Mouse (Mus musculus) E14TG2a.4 (cell line): ENCODE data around the gene Gm17535.
"Not testable (repeated sequence)": the region's sequence is repeated elsewhere in the genome, so short reads cannot be mapped to it uniquely, and the experiment has no call there.

Source experiments
- H3K27me3 ChIP-seq: 2 replicates; pipeline ENCODE4 v1.6.1; 2014; ENCODE audit warnings: low read length, control low read depth; ENCODE audit not compliant: insufficient read depth
- H3K36me3 ChIP-seq: 2 replicates; pipeline ENCODE4 v1.6.1; 2014; ENCODE audit warnings: low read length, control low read depth; ENCODE audit not compliant: insufficient read depth
- H3K4me1 ChIP-seq: replicated peaks from 2 replicates; pipeline ENCODE4 v1.6.1; 2014; ENCODE audit warnings: low read depth, low read length, control low read depth
- H3K4me3 ChIP-seq: replicated peaks from 2 replicates; pipeline ENCODE4 v1.5.1; 2014; ENCODE audit warnings: mild to moderate bottlenecking, low read length
- H3K9me3 ChIP-seq: 2 replicates; pipeline ENCODE4 v1.6.1; 2014; ENCODE audit warnings: low read length, control low read depth

Gm17535 gene

DNA sequence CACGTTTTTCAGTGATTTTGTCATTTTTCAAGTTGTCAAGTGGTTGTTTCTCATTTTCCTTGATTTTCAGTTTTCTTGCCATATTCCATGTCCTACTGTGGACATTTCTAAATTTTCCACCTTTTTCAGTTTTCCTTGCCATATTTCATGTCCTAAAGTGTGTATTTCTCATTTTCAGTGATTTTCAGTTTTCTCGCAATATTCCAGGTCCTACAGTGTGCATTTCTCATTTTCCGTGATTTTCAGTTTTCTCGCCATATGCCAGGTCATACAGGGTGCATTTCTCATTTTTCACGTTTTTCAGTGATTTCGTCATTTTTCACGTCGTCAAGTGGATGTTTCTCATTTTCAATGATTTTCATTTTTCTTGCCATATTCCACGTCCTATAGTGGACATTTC is 15.5 kb upstream of the Gm17535 start:
- H3K9me3 ChIP-seq, H3K4me3 ChIP-seq, H3K36me3 ChIP-seq, H3K27me3 ChIP-seq, H3K4me1 ChIP-seq: not testable (repeated sequence)

- not testable (repeated sequence) for H3K27me3 ChIP-seq, H3K4me1 ChIP-seq, H3K9me3 ChIP-seq, H3K36me3 ChIP-seq, H3K4me3 ChIP-seq
These were observed 14.3 kb upstream of the Gm17535 start for GRCm38 (mm10) chr9:3019835-3020727.

GRCm38 (mm10) chr9:3022316-3023008 is 11.9 kb upstream of the Gm17535 start:
- H3K4me1 ChIP-seq, H3K4me3 ChIP-seq, H3K9me3 ChIP-seq, H3K36me3 ChIP-seq, H3K27me3 ChIP-seq: not testable (repeated sequence)

DNA sequence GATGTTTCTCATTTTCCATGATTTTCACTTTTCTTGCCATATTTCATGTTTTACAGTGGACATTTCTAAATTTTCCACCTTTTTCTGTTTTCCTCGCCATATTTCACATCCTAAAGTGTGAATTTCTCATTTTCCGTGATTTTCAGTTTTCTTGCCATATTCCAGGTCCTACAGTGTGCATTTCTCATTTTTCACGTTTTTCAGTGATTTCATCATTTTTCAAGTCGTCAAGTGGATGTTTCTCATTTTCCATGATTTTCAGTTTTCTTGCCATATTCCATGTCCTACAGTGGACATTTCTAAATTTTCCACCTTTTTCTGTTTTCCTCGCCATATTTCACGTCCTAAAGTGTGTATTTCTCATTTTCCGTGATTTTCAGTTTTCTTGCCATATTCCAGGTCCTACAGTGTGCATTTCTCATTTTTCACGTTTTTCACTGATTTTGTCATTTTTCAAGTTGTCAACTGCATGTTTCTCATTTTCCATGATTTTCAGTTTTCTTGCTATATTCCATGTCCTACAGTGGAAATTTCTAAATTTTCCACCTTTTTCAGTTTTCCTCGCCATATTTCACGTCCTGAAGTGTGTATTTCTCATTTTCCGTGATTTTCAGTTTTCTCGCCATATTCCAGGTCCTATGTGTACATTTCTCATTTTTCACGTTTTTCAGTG is 11.0 kb upstream of the Gm17535 start, which contains the start of gene Gm10718:
Gene Gm10718 (plus strand): TSS at position 236 of the 673 bp plus-strand sequence.
- H3K36me3 ChIP-seq, H3K4me1 ChIP-seq, H3K9me3 ChIP-seq, H3K4me3 ChIP-seq, H3K27me3 ChIP-seq: not testable (repeated sequence)

DNA sequence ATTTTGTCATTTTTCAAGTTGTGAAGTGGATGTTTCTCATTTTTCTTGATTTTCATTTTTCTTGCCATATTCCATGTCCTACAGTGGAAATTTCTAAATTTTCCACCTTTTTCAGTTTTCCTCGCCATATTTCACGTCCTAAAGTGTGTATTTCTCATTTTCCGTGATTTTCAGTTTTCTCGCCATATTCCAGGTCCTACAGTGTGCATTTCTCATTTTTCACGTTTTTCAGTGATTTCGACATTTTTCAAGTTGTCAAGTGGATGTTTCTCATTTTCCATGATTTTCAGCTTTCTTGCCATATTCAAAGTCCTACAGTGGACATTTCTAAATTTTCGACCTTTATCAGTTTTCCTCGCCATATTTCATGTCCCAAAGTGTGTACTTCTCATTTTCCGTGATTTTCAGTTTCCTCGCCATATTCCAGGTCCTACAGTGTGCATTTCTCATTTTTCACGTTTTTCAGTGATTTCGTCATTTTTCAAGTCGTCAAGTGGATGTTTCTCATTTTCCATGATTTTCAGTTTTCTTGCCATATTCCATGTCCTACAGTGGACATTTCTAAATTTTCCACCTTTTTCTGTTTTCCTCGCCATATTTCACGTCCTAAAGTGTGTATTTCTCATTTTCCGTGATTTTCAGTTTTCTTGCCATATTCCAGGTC is 10.3 kb upstream of the Gm17535 start:
- H3K9me3 ChIP-seq, H3K4me3 ChIP-seq, H3K27me3 ChIP-seq, H3K4me1 ChIP-seq, H3K36me3 ChIP-seq: not testable (repeated sequence)

- H3K27me3 ChIP-seq, H3K4me1 ChIP-seq, H3K4me3 ChIP-seq, H3K36me3 ChIP-seq, H3K9me3 ChIP-seq: not testable (repeated sequence)
These were observed 9.4 kb upstream of the Gm17535 start, which contains the start of gene Gm10717 for GRCm38 (mm10) chr9:3024912-3025467. TSS of gene Gm10717 (plus strand) at chr9:3025417.

- H3K36me3 ChIP-seq, H3K27me3 ChIP-seq, H3K4me3 ChIP-seq, H3K9me3 ChIP-seq, H3K4me1 ChIP-seq: not testable (repeated sequence)
These were observed 8.7 kb upstream of the Gm17535 start for GRCm38 (mm10) chr9:3025653-3026052.

DNA sequence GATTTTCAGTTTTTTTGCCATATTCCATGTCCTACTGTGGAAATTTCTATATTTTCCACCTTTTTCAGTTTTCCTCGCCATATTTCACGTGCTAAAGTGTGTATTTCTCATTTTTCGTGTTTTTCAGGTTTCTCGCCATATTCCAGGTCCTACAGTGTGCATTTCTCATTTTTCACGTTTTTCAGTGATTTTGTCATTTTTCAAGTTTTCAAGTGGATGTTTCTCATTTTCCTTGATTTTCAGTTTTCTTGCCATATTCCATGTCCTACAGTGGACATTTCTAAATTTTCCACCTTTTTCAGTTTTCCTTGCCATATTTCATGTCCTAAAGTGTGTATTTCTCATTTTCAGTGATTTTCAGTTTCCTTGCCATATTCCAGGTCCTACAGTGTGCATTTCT is 8.3 kb upstream of the Gm17535 start:
- H3K4me3 ChIP-seq, H3K4me1 ChIP-seq, H3K9me3 ChIP-seq, H3K27me3 ChIP-seq, H3K36me3 ChIP-seq: not testable (repeated sequence)

GRCm38 (mm10) chr9:3026741-3027140 is 7.7 kb upstream of the Gm17535 start:
- not testable (repeated sequence) for H3K27me3 ChIP-seq, H3K4me1 ChIP-seq, H3K9me3 ChIP-seq, H3K4me3 ChIP-seq, H3K36me3 ChIP-seq

GRCm38 (mm10) chr9:3027200-3027599 is 7.2 kb upstream of the Gm17535 start:
- not testable (repeated sequence) for H3K36me3 ChIP-seq, H3K4me1 ChIP-seq, H3K9me3 ChIP-seq, H3K4me3 ChIP-seq, H3K27me3 ChIP-seq

DNA sequence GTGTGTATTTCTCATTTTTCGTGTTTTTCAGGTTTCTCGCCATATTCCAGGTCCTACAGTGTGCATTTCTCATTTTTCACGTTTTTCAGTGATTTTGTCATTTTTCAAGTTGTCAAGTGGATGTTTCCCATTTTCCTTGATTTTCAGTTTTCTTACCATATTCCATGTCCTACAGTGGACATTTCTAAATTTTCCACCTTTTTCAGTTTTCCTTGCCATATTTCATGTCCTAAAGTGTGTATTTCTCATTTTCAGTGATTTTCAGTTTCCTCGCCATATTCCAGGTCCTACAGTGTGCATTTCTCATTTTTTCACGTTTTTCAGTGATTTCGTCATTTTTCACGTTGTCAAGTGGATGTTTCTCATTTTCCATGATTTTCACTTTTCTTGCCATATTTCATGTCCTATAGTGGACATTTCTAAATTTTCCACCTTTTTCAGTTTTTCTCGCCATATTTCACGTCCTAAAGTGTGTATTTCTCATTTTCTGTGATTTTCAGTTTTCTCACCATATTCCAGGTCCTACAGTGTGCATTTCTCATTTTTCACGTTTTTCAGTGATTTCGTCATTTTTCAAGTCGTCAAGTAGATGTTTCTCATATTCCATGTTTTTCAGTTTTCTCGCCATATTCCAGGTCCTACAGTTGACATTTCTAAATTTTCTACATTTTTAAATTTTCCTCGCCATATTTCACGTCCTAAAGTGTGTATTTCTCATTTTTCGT is 5.0 kb upstream of the Gm17535 start:
- H3K4me1 ChIP-seq, H3K9me3 ChIP-seq, H3K27me3 ChIP-seq, H3K36me3 ChIP-seq, H3K4me3 ChIP-seq: not testable (repeated sequence)

GRCm38 (mm10) chr9:3030677-3031318 is 3.6 kb upstream of the Gm17535 start:
- not testable (repeated sequence) for H3K27me3 ChIP-seq, H3K9me3 ChIP-seq, H3K36me3 ChIP-seq, H3K4me3 ChIP-seq, H3K4me1 ChIP-seq

DNA sequence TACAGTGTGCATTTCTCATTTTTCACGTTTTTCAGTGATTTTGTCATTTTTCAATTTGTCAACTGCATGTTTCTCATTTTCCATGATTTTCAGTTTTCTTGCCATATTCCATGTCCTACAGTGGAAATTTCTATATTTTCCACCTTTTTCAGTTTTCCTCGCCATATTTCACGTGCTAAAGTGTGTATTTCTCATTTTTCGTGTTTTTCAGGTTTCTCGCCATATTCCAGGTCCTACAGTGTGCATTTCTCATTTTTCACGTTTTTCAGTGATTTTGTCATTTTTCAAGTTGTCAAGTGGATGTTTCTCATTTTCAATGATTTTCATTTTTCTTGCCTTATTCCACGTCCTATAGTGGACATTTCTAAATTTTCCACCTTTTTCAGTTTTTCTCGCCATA is 2.2 kb downstream of the Gm17535 start, which contains the start of gene Gm10715:
Gene Gm10715 (plus strand): TSS at position 301 of the 400 bp plus-strand sequence.
- not testable (repeated sequence) for H3K27me3 ChIP-seq, H3K4me1 ChIP-seq, H3K4me3 ChIP-seq, H3K9me3 ChIP-seq, H3K36me3 ChIP-seq
